In the genomic region with DNA sequence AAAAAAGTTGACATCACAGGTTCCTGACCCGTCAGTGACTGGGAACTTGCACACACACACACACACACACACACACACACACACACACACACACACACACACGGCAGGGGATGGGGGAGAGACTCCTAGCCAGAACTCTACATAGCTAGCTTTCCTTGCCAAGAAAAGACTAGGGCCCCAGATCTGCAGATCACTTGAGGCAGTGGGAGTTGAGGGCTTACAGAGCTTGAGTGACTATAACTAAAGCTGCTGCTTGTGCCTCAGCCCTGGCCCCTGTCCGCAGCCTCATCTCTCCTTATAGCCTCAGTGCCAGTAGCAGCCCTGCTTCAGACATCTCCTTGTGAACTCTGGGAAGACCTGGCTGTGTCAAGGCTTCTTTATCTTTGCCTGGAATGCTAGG, we compare ENCODE assay signal across 17 mouse cellular contexts.
DNase-seq lines count a peak whose midpoint lies in the region; ATAC-seq and TF ChIP-seq lines count a peak whose summit lies in the region.
"Had no signal": no experiment of that assay in that cellular context is flagged by ENCODE, and none has a peak within 500 bp of the region (broad histone marks: within the 10 kb centered on the region; RNA-seq: fewer than 3 reads in every experiment).

No protein-coding gene starts in this region.

- H3K4me2 ChIP-seq in heart, embryonic 11.5 days = no peak overlapping the region
- H3K4me2 ChIP-seq in embryonic facial prominence, embryonic 12.5 days (replicated peaks) = no peak overlapping the region
- 0 out of 2 replicates have a peak overlapping the region, but pooled peaks have one; percentile 6 for H3K4me2 ChIP-seq in limb, embryonic 14.5 days (replicated peaks; ENCODE audit: low read depth, low read length, severe bottlenecking)
- H3K4me2 ChIP-seq: hindbrain, embryonic 12.5 days; liver, embryonic 12.5 days had no signal

- H3K9me3 ChIP-seq in heart, embryonic 11.5 days (replicated peaks; ENCODE audit: control insufficient read depth, low read length) = no peaks in the 10 kb centered on the region
- H3K9me3 ChIP-seq in embryonic facial prominence, embryonic 10.5 days = no peaks in the 10 kb centered on the region
- no peaks in the 10 kb centered on the region for H3K9me3 ChIP-seq in embryonic facial prominence, embryonic 12.5 days
- H3K9me3 ChIP-seq in limb, embryonic 14.5 days (ENCODE audit: control insufficient read depth, low read length) = no peaks in the 10 kb centered on the region
- H3K9me3 ChIP-seq: hindbrain, embryonic 12.5 days; liver, embryonic 12.5 days had no signal

- peak; percentile 4 for DNase-seq in heart, postnatal 4 days
- DNase-seq in embryonic facial prominence, embryonic 10.5 days (ENCODE audit: low spot score) = no peak
- DNase-seq in limb, embryonic 14.5 days (ENCODE audit: low spot score) = peak; percentile 36
- no peak for DNase-seq in embryo, embryonic 9.5 days (ENCODE audit: extremely low spot score)
- DNase-seq in gastrocnemius, postnatal 36 days = no peak
- DNase-seq: cerebellum, postnatal 10 days; kidney, adult 11 months; retina, postnatal 1 day; right cerebral cortex, postnatal 4 days; thymus, postnatal 14 days had no signal

- WGBS in heart, embryonic 11.5 days (ENCODE audit: insufficient replicate concordance) = 41% methylated on average over 3 of the region's 3 CpGs
- 62% methylated on average over 3 of the region's 3 CpGs for WGBS in embryonic facial prominence, embryonic 10.5 days
- 60% methylated on average over 3 of the region's 3 CpGs for WGBS in embryonic facial prominence, embryonic 12.5 days
- 34% methylated on average over 3 of the region's 3 CpGs for WGBS in limb, embryonic 14.5 days

- intact Hi-C loops in gastrocnemius, postnatal 36 days (cut with DNase I) = no loop called here

- no peak overlapping the region for H3K9ac ChIP-seq in heart, embryonic 11.5 days (ENCODE audit: low read depth, low read length)
- H3K9ac ChIP-seq in embryonic facial prominence, embryonic 12.5 days = no peak overlapping the region
- H3K9ac ChIP-seq in limb, embryonic 14.5 days (ENCODE audit: low read depth, low read length, severe bottlenecking) = no peak overlapping the region
- H3K9ac ChIP-seq: hindbrain, embryonic 12.5 days; liver, embryonic 12.5 days had no signal

- peaks cover 2% of the 10 kb centered on the region; the same call in 1 of the 2 replicates for H3K4me1 ChIP-seq in heart, embryonic 11.5 days (ENCODE audit: control insufficient read depth, insufficient read depth, low read length)
- peaks cover 44% of the 10 kb centered on the region for H3K4me1 ChIP-seq in embryonic facial prominence, embryonic 10.5 days
- H3K4me1 ChIP-seq in embryonic facial prominence, embryonic 12.5 days = peaks cover 16% of the 10 kb centered on the region; the same call in 1 of the 2 replicates
- peaks cover 26% of the 10 kb centered on the region for H3K4me1 ChIP-seq in limb, embryonic 14.5 days (ENCODE audit: control insufficient read depth, insufficient read depth, low read length)

- no peak for TF ChIP-seq POLR2A in limb, embryonic 14.5 days (IDR thresholded peaks at IDR 0.05; ENCODE audit: borderline replicate concordance, extremely low read depth, insufficient read depth, insufficient read length)

- H3K4me3 ChIP-seq in heart, embryonic 11.5 days (ENCODE audit: low read depth, low read length) = no peak overlapping the region
- H3K4me3 ChIP-seq in embryonic facial prominence, embryonic 10.5 days = no peak overlapping the region
- H3K4me3 ChIP-seq in embryonic facial prominence, embryonic 12.5 days = no peak overlapping the region
- no peak overlapping the region for H3K4me3 ChIP-seq in limb, embryonic 14.5 days (replicated peaks; ENCODE audit: low read length)
- H3K4me3 ChIP-seq: erythroblast, embryonic 14.5 days; hindbrain, embryonic 12.5 days; liver, embryonic 12.5 days had no signal

- no peak for ATAC-seq in heart, embryonic 11.5 days (replicated peaks; ENCODE audit: insufficient number of reproducible peaks, low FRiP score, low TSS enrichment)
- no peak for ATAC-seq in embryonic facial prominence, embryonic 12.5 days (ENCODE audit: insufficient number of reproducible peaks, insufficient read depth, low FRiP score, low TSS enrichment)
- 0 out of 2 replicates have a peak, but pooled peaks have one; percentile 36 for ATAC-seq in limb, embryonic 14.5 days (ENCODE audit: low FRiP score, low read depth)
- ATAC-seq: forebrain, embryonic 14.5 days; liver, embryonic 12.5 days; midbrain, embryonic 16.5 days had no signal

- no peak overlapping the region for H3K27ac ChIP-seq in heart, embryonic 11.5 days (ENCODE audit: low read depth, low read length)
- peak overlapping the region; percentile 19; the same call in 1 of the 2 replicates for H3K27ac ChIP-seq in embryonic facial prominence, embryonic 10.5 days (replicated peaks)
- H3K27ac ChIP-seq in embryonic facial prominence, embryonic 12.5 days = 0 out of 2 replicates have a peak overlapping the region, but pooled peaks have one; percentile 9
- H3K27ac ChIP-seq in limb, embryonic 14.5 days (replicated peaks; ENCODE audit: low read depth, low read length) = 0 out of 2 replicates have a peak overlapping the region, but pooled peaks have one; percentile 22
- H3K27ac ChIP-seq: hindbrain, embryonic 12.5 days; liver, embryonic 12.5 days had no signal

- no peaks in the 10 kb centered on the region for H3K27me3 ChIP-seq in heart, embryonic 11.5 days (ENCODE audit: control insufficient read depth, insufficient read depth, low read length)
- 0 out of 2 replicates have a peak, but pooled peaks cover 2% of the 10 kb centered on the region for H3K27me3 ChIP-seq in embryonic facial prominence, embryonic 10.5 days (replicated peaks; ENCODE audit: low read depth, poor library complexity, severe bottlenecking)
- H3K27me3 ChIP-seq in embryonic facial prominence, embryonic 12.5 days = no peaks in the 10 kb centered on the region
- no peaks in the 10 kb centered on the region for H3K27me3 ChIP-seq in limb, embryonic 14.5 days (ENCODE audit: control insufficient read depth, insufficient read depth, low read length)
- H3K27me3 ChIP-seq: liver, embryonic 12.5 days had no signal

- H3K36me3 ChIP-seq in heart, embryonic 11.5 days (ENCODE audit: control insufficient read depth, insufficient read depth, low read length) = no peaks in the 10 kb centered on the region
- no peaks in the 10 kb centered on the region for H3K36me3 ChIP-seq in embryonic facial prominence, embryonic 10.5 days (replicated peaks)
- no peaks in the 10 kb centered on the region for H3K36me3 ChIP-seq in embryonic facial prominence, embryonic 12.5 days
- H3K36me3 ChIP-seq in limb, embryonic 14.5 days (ENCODE audit: control insufficient read depth, insufficient read depth, low read length) = no peaks in the 10 kb centered on the region
- H3K36me3 ChIP-seq: hindbrain, embryonic 12.5 days; liver, embryonic 12.5 days had no signal

Comparison
In these comparisons a context has a peak if more than half of its experiments do, and no peak if none do; other contexts are left out.
1. DNase-seq: peak in heart, postnatal 4 days (single experiment) and limb, embryonic 14.5 days (single experiment); none in embryonic facial prominence, embryonic 10.5 days (single experiment), embryo, embryonic 9.5 days (single experiment) and gastrocnemius, postnatal 36 days (0 of 2).